Mouse (Mus musculus): ENCODE results near the gene Helz. TPM values are rescaled to one million over a fixed set of nuclear protein-coding genes. Genes with fewer than 3 reads are reported as not detected.

Helz gene
- total RNA-seq, 2 experiments from 2014 or later = 40.7 to 43.6 TPM

- no peak for DNase-seq (ENCODE audit: low spot score in 2 of 2)
These were observed 39.4 kb downstream of the Helz start for GRCm38 (mm10) chr11:107587141-107587540.

GRCm38 (mm10) chr11:107592575-107592974 is 44.8 kb downstream of the Helz start:
- no peak for DNase-seq (ENCODE audit: low spot score in 2 of 2)
- intact Hi-C loops (cut with DNase I) = no loop called here

More at GRCm38 (mm10) chr11:107587141-107587540, 39.4 kb downstream of the Helz start:
- intact Hi-C loops (cut with DNase I) = no loop called here

- intact Hi-C loops (cut with DNase I) = no loop called here
These were observed 49.7 kb downstream of the Helz start for GRCm38 (mm10) chr11:107597381-107597780.

GRCm38 (mm10) chr11:107605694-107606093 is 58.0 kb downstream of the Helz start:
- intact Hi-C loops (cut with DNase I) = no loop called here
- DNase-seq (ENCODE audit: low spot score in 2 of 2) = no peak

More at GRCm38 (mm10) chr11:107597381-107597780, 49.7 kb downstream of the Helz start:
- no peak for DNase-seq (ENCODE audit: low spot score in 2 of 2)

- intact Hi-C loops (cut with DNase I) = no loop called here
- DNase-seq (ENCODE audit: low spot score in 2 of 2) = no peak
These were observed 66.2 kb downstream of the Helz start for GRCm38 (mm10) chr11:107613906-107614305.

GRCm38 (mm10) chr11:107615696-107616095 is 68.0 kb downstream of the Helz start:
- DNase-seq (ENCODE audit: low spot score in 2 of 2) = no peak
- intact Hi-C loops (cut with DNase I) = no loop called here

- DNase-seq (ENCODE audit: low spot score in 2 of 2) = no peak
- intact Hi-C loops (cut with DNase I) = no loop called here
These were observed 70.2 kb downstream of the Helz start for GRCm38 (mm10) chr11:107617976-107618375.

GRCm38 (mm10) chr11:107624661-107625060 is 76.9 kb downstream of the Helz start:
- intact Hi-C loops (cut with DNase I) = loop anchor here (5.0 kb wide), 2 partner anchors 168 to 358 kb away; partner anchors contain the start of gene Cacng4
- DNase-seq (ENCODE audit: low spot score in 2 of 2) = no peak

GRCm38 (mm10) chr11:107625746-107626145 is 78.0 kb downstream of the Helz start:
- DNase-seq (ENCODE audit: low spot score in 2 of 2) = no peak
- intact Hi-C loops (cut with DNase I) = loop anchor here (5.0 kb wide), 2 partner anchors 167 to 357 kb away; partner anchors contain the start of gene Cacng4

GRCm38 (mm10) chr11:107629504-107629903 is 81.8 kb downstream of the Helz start:
- intact Hi-C loops (cut with DNase I) = loop anchor here (1.0 to 5.0 kb wide), 3 partner anchors 163 to 353 kb away; partner anchors contain the start of gene Cacng4

GRCm38 (mm10) chr11:107629951-107630350 is 82.2 kb downstream of the Helz start:
- intact Hi-C loops (cut with DNase I) = loop anchor here (1.0 to 5.0 kb wide), 3 partner anchors 162 to 352 kb away; partner anchors contain the start of gene Cacng4
- no peak for DNase-seq (ENCODE audit: low spot score in 2 of 2)

More at GRCm38 (mm10) chr11:107629504-107629903, 81.8 kb downstream of the Helz start:
- peak; percentile 66 to 75 for DNase-seq (ENCODE audit: low spot score in 2 of 2)

GRCm38 (mm10) chr11:107631124-107631523 is 83.4 kb downstream of the Helz start:
- intact Hi-C loops (cut with DNase I) = no loop called here
- no peak for DNase-seq (ENCODE audit: low spot score in 2 of 2)

GRCm38 (mm10) chr11:107633563-107634146 is 85.9 kb downstream of the Helz start:
- intact Hi-C loops (cut with DNase I) = no loop called here
- no peak for DNase-seq (ENCODE audit: low spot score in 2 of 2)

GRCm38 (mm10) chr11:107638137-107638536 is 90.4 kb downstream of the Helz start:
- no peak for DNase-seq (ENCODE audit: low spot score in 2 of 2)
- intact Hi-C loops (cut with DNase I) = no loop called here

GRCm38 (mm10) chr11:107639657-107640056 is 91.9 kb downstream of the Helz start:
- intact Hi-C loops (cut with DNase I) = no loop called here
- DNase-seq (ENCODE audit: low spot score in 2 of 2) = no peak

- intact Hi-C loops (cut with DNase I) = no loop called here
- no peak for DNase-seq (ENCODE audit: low spot score in 2 of 2)
These were observed 96.7 kb downstream of the Helz start for GRCm38 (mm10) chr11:107644461-107644860.

GRCm38 (mm10) chr11:107647330-107647729 is 99.6 kb downstream of the Helz start:
- no peak for DNase-seq (ENCODE audit: low spot score in 2 of 2)
- intact Hi-C loops (cut with DNase I) = no loop called here

GRCm38 (mm10) chr11:107648668-107649067 is 100.9 kb downstream of the Helz start:
- DNase-seq (ENCODE audit: low spot score in 2 of 2) = no peak
- intact Hi-C loops (cut with DNase I) = no loop called here

GRCm38 (mm10) chr11:107649458-107649857 is 101.7 kb downstream of the Helz start:
- DNase-seq (ENCODE audit: low spot score in 2 of 2) = no peak
- intact Hi-C loops (cut with DNase I) = no loop called here

- no peak for DNase-seq (ENCODE audit: low spot score in 2 of 2)
- intact Hi-C loops (cut with DNase I) = no loop called here
These were observed 102.8 kb downstream of the Helz start for GRCm38 (mm10) chr11:107650422-107651051.

GRCm38 (mm10) chr11:107651391-107651790 is 103.7 kb downstream of the Helz start:
- intact Hi-C loops (cut with DNase I) = no loop called here
- DNase-seq (ENCODE audit: low spot score in 2 of 2) = no peak

Measured in left cerebral cortex, postnatal 14 days (tissue).